Mouse (Mus musculus) midbrain, embryonic 10.5 days (tissue): ENCODE results near the gene Osbpl11. TPM values are rescaled to one million over a fixed set of nuclear protein-coding genes. Genes with fewer than 3 reads are reported as not detected.
"Not testable (repeated sequence)": the region's sequence is repeated elsewhere in the genome, so short reads cannot be mapped to it uniquely, and the experiment has no call there.

ENCODE experiments used
- DNase-seq: peaks from one replicate; pipeline ENCODE4 v3.0.0-alpha.2; 2017; ENCODE audit warnings: low spot score
- H3K27ac ChIP-seq: fragments of 300-500 bp; sonication (generic); replicated peaks from 2 replicates; pipeline ENCODE4 v1.5.1; 2016; ENCODE audit warnings: mild to moderate bottlenecking
- H3K27me3 ChIP-seq: fragments of 300-500 bp; sonication (generic); 2 replicates; pipeline ENCODE4 v1.6.1; 2016; ENCODE audit warnings: low read depth, mild to moderate bottlenecking; ENCODE audit not compliant: poor library complexity, severe bottlenecking
- H3K36me3 ChIP-seq: fragments of 300-500 bp; sonication (generic); 2 replicates; pipeline ENCODE4 v1.6.1; 2016; ENCODE audit warnings: mild to moderate bottlenecking, moderate library complexity
- H3K4me1 ChIP-seq: fragments of 300-500 bp; sonication (generic); 2 replicates; pipeline ENCODE4 v1.6.1; 2016
- H3K4me3 ChIP-seq: fragments of 300-500 bp; sonication (generic); 2 replicates; pipeline ENCODE4 v1.5.1; 2016; ENCODE audit warnings: mild to moderate bottlenecking, moderate library complexity
- H3K9me3 ChIP-seq: fragments of 300-500 bp; sonication (generic); replicated peaks from 2 replicates; pipeline ENCODE4 v1.6.1; 2016; ENCODE audit warnings: mild to moderate bottlenecking
- WGBS: fragments of 180-500 bp; shearing (Covaris S2); methylation state at CpG from one replicate; pipeline ENCODE4 v1.1.7; 2016; 5-methylcytosine and 5-hydroxymethylcytosine counted together
- polyA plus RNA-seq: library from polyadenylated mRNA; unstranded; fragments of >200 nt; fragmentation: Nextera tagmentation; extraction: Ambion mirVana; gene quantifications from 2 replicates; pipeline ENCODE4 v1.2.1, GENCODE M21; 2016

Gene Osbpl11
- polyA plus RNA-seq, 1 experiment from 2014 or later, result 23.3 TPM

- not testable (repeated sequence) for H3K27me3 ChIP-seq, H3K27ac ChIP-seq, H3K4me3 ChIP-seq, DNase-seq, H3K4me1 ChIP-seq, H3K9me3 ChIP-seq
- H3K36me3 ChIP-seq, result peaks cover 79% of the 10 kb centered on the region
- 90% methylated on average over 2 of the region's 3 CpGs for WGBS
Observed at GRCm38 (mm10) chr16:33217553-33218085, 32.7 kb downstream of the Osbpl11 start.

- DNase-seq, result no peak
- Histone ChIP-seq H3K27me3 (no peaks in the 10 kb centered on the region), H3K4me1 (no peaks in the 10 kb centered on the region), H3K9me3 (no peaks in the 10 kb centered on the region), H3K4me3 (no peak overlapping the region), H3K27ac (no peak overlapping the region), H3K36me3 (peaks cover 81% of the 10 kb centered on the region)
- 88% methylated on average over 3 of the region's 3 CpGs for WGBS
Observed at GRCm38 (mm10) chr16:33222482-33222881, 37.6 kb downstream of the Osbpl11 start.

DNA sequence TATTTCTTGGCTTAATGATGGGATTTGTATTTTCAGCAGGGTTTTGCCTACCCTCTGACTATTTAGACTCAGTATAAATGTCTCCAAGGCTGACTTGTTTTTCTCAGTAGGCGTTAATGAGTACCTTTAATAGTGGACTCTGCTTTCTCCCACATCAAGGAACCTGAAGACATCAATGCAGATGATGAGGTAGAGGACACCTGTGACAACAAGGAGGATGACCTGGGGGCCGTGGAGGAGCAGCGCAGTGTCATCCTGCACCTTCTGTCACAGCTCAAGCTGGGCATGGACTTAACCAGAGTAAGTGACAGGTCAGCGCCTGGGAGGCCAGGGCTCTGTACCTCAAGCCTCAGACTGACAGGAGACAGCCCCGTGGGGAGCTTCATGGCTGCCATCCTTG, 39.5 kb downstream of the Osbpl11 start:
- Histone ChIP-seq H3K27me3 (no peaks in the 10 kb centered on the region), H3K4me1 (no peaks in the 10 kb centered on the region), H3K36me3 (peaks cover 86% of the 10 kb centered on the region), H3K27ac (no peak overlapping the region), H3K9me3 (no peaks in the 10 kb centered on the region), H3K4me3 (no peak overlapping the region)
- DNase-seq, result no peak
- WGBS, result 91% methylated on average over 5 of the region's 5 CpGs

GRCm38 (mm10) chr16:33234128-33234527, 49.3 kb downstream of the Osbpl11 start:
- Histone ChIP-seq H3K27ac (no peak overlapping the region), H3K4me1 (no peaks in the 10 kb centered on the region), H3K27me3 (no peaks in the 10 kb centered on the region), H3K36me3 (peaks cover 94% of the 10 kb centered on the region), H3K4me3 (no peak overlapping the region), H3K9me3 (no peaks in the 10 kb centered on the region)
- WGBS, result 87% methylated on average over 12 of the region's 12 CpGs
- DNase-seq, result no peak

- H3K4me1 ChIP-seq, result no peaks in the 10 kb centered on the region
- DNase-seq, result no peak
- no peaks in the 10 kb centered on the region for H3K27me3 ChIP-seq
- WGBS, result 96% methylated on average over 6 of the region's 6 CpGs
- H3K36me3 ChIP-seq, result peaks cover 93% of the 10 kb centered on the region
- H3K4me3 ChIP-seq, result no peak overlapping the region
- H3K9me3 ChIP-seq, result no peaks in the 10 kb centered on the region
- no peak overlapping the region for H3K27ac ChIP-seq
Observed at GRCm38 (mm10) chr16:33236151-33236550, 51.3 kb downstream of the Osbpl11 start.

- Histone ChIP-seq H3K4me1 (no peaks in the 10 kb centered on the region), H3K36me3 (peaks cover 96% of the 10 kb centered on the region), H3K27ac (no peak overlapping the region), H3K4me3 (no peak overlapping the region), H3K9me3 (no peaks in the 10 kb centered on the region), H3K27me3 (no peaks in the 10 kb centered on the region)
- 91% methylated on average over 2 of the region's 2 CpGs for WGBS
- no peak for DNase-seq
Observed at GRCm38 (mm10) chr16:33239305-33239704, 54.4 kb downstream of the Osbpl11 start.

DNA sequence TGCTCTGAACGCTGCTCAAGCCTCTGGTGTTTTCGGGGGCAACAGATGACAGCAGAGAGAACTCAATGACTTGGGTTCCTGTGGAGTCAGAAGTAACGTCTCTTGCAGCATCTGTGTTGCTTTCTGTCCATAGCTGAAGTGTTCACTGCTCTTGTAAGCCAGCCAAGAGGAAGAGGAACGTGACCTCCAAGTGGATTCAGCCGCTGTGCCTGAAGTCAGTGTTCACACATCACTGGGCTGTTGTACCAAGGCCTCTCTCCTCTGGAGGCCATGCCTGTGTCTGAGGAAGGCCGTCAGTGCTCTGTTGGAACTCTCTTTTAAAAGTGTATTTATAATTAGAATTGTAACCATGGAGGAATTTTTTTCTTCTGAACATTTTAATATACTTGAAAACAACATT, 57.2 kb downstream of the Osbpl11 start:
- no peaks in the 10 kb centered on the region for H3K27me3 ChIP-seq
- WGBS, result 93% methylated on average over 6 of the region's 6 CpGs
- no peak for DNase-seq
- H3K4me3 ChIP-seq, result no peak overlapping the region
- peaks cover 84% of the 10 kb centered on the region for H3K36me3 ChIP-seq
- H3K9me3 ChIP-seq, result no peaks in the 10 kb centered on the region
- H3K4me1 ChIP-seq, result no peaks in the 10 kb centered on the region
- H3K27ac ChIP-seq, result no peak overlapping the region

DNA sequence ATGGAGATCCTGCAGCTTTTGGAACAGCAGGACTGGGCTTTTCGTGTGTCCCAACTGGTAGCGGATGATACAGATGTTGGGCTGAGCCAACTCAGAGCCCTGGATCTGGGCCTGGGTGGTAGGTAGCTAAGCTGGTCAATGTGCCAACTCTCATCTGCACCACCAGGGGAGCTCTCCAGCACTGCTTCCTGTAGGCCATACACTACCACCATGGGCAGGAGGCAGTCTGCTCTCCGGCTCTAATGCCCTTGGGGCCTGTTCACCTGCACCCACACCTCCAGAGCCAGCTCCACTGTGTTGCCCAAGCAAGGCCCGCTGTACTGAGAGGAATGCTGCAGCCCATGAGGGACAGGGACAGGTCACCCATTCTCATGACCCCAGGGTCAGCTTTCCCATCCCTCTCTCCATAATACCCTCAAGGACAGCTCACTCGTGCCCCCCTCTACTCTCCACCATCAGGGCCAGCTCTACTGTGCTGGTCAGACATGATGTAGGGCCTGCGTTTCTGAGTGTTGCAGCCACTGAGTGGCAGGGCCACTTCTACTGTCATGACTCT, 59.3 kb downstream of the Osbpl11 start:
- WGBS, result 93% methylated on average over 6 of the region's 6 CpGs
- no peak for DNase-seq
- no peaks in the 10 kb centered on the region for H3K4me1 ChIP-seq
- H3K9me3 ChIP-seq, result no peaks in the 10 kb centered on the region
- H3K36me3 ChIP-seq, result peaks cover 63% of the 10 kb centered on the region
- H3K4me3 ChIP-seq, result no peak overlapping the region
- H3K27me3 ChIP-seq, result no peaks in the 10 kb centered on the region
- H3K27ac ChIP-seq, result no peak overlapping the region

GRCm38 (mm10) chr16:33244933-33245470, 60.1 kb downstream of the Osbpl11 start:
- H3K4me3 ChIP-seq, result no peak overlapping the region
- no peaks in the 10 kb centered on the region for H3K9me3 ChIP-seq
- H3K36me3 ChIP-seq, result peaks cover 55% of the 10 kb centered on the region
- H3K27me3 ChIP-seq, result no peaks in the 10 kb centered on the region
- H3K4me1 ChIP-seq, result no peaks in the 10 kb centered on the region
- no peak overlapping the region for H3K27ac ChIP-seq
- DNase-seq, result no peak
- 93% methylated on average over 9 of the region's 9 CpGs for WGBS

GRCm38 (mm10) chr16:33246526-33246925, 61.7 kb downstream of the Osbpl11 start:
- no peak for DNase-seq
- Histone ChIP-seq H3K4me3 (no peak overlapping the region), H3K9me3 (no peaks in the 10 kb centered on the region), H3K27ac (no peak overlapping the region), H3K27me3 (no peaks in the 10 kb centered on the region), H3K4me1 (peaks cover 6% of the 10 kb centered on the region), H3K36me3 (peaks cover 41% of the 10 kb centered on the region)
- 88% methylated on average over 5 of the region's 5 CpGs for WGBS

- 77% methylated on average over 2 of the region's 2 CpGs for WGBS
- Histone ChIP-seq H3K9me3 (no peaks in the 10 kb centered on the region), H3K4me1 (peaks cover 8% of the 10 kb centered on the region), H3K27ac (no peak overlapping the region), H3K36me3 (peaks cover 36% of the 10 kb centered on the region), H3K27me3 (no peaks in the 10 kb centered on the region), H3K4me3 (no peak overlapping the region)
- no peak for DNase-seq
Observed at GRCm38 (mm10) chr16:33247006-33247405, 62.1 kb downstream of the Osbpl11 start.

DNA sequence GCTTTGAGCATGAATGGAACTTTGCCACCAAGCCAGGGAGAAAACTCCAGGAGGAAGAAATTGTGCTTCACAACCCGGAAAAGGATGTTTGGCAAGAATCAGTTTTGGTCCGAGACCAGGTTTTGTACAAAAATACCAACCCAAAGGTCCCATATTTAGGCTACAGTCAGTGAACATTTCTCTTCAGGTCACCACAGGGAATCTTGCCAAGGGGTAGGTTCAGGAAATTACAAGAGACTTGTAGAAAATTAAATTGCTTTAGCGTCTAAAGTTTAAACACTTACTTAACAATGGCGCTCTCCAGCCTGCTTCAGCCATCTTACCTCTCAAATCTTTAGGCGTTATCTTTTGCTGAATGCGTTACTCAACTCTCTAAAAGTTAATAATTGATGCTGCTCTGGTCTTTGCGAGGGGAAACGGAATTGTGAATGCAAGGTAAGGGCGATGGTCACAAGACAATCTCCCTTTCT, 65.8 kb downstream of the Osbpl11 start:
- Histone ChIP-seq H3K27me3 (no peaks in the 10 kb centered on the region), H3K36me3 (peaks cover 8% of the 10 kb centered on the region), H3K4me1 (peaks cover 16% of the 10 kb centered on the region), H3K9me3 (no peaks in the 10 kb centered on the region), H3K27ac (peak overlapping the region; percentile 94), H3K4me3 (peak overlapping the region; percentile 99)
- 25% methylated on average over 9 of the region's 9 CpGs for WGBS
- DNase-seq, result no peak

DNA sequence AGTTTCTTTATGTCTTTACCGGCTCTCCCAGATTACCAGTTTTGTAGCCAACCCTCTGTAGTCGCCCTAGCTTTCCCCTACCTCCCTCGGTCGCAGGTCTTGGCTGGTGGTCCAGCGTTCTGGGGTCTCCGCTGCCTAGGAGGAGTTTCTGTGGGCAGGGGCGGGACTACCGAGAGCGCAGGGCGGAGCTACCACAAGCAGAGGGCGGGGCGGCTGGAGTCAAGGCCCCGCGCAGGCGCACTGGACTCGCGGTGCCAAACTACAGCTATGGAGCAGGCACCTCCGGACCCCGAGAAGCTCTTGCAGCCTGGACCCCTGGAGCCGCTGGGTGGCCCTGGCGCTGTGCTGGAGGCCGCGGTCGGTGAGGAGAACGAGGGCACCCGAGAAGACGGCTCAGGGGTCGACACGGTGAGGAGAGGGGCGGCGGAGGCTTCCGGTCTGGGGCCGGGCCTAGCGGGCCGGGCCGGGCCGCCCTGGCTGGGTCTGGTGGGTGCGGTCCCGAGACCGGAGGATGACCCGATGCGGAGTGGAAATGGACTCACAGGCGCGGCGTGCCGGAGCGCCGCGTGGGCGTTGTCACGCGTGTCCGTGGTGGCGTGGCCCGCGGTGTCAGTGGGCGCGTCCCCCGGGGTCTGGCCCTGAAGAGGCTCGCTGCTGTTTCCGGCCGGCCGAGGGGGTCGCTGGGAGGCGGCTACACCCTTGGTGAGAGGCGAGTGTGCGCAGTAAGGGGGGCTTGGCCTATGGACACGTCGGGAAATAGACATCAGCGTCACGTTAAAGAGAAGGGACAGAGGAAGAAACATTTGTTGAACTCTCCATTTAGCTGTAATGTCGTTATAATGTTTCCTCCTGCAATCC, 66.6 kb downstream of the Osbpl11 start, which contains the start of gene Snx4:
Gene Snx4, plus strand, starts transcription at position 249 of the 858 bp plus-strand sequence.
- peak; percentile 95 for DNase-seq
- Histone ChIP-seq H3K9me3 (no peaks in the 10 kb centered on the region), H3K27ac (peak within 1 kb of the TSS; percentile 94), H3K27me3 (no peaks in the 10 kb centered on the region), H3K4me1 (peaks cover 16% of the 10 kb centered on the region), H3K4me3 (peak within 1 kb of the TSS; percentile 99), H3K36me3 (peaks cover 8% of the 10 kb centered on the region)
- under 1% methylated on average over 72 of the region's 72 CpGs for WGBS
